Mouse (Mus musculus) E14TG2a.4 (cell line): ENCODE measurements around the gene Rsph14.

Experiments used
- CTCF ChIP-seq: conservative IDR thresholded peaks from 2 replicates; pipeline ENCODE4 v1.5.1; 2014; ENCODE audit warnings: low read length
- POU5F1 ChIP-seq: IDR thresholded peaks from 2 replicates; pipeline ENCODE4 v1.6.1; 2014; ENCODE audit warnings: low read length, borderline replicate concordance

- TF ChIP-seq CTCF (no peak), POU5F1 (no peak)
These were observed 44.5 kb downstream of the Rsph14 start for GRCm38 (mm10) chr10:74987698-74988470.
